Mouse (Mus musculus) kidney, adult 18-20 months (tissue): Measurements from ENCODE around the gene Kmt2a.

Source experiments
- DNase-seq: peaks from one replicate; pipeline ENCODE4 v3.0.0; 2021

Kmt2a gene

DNA sequence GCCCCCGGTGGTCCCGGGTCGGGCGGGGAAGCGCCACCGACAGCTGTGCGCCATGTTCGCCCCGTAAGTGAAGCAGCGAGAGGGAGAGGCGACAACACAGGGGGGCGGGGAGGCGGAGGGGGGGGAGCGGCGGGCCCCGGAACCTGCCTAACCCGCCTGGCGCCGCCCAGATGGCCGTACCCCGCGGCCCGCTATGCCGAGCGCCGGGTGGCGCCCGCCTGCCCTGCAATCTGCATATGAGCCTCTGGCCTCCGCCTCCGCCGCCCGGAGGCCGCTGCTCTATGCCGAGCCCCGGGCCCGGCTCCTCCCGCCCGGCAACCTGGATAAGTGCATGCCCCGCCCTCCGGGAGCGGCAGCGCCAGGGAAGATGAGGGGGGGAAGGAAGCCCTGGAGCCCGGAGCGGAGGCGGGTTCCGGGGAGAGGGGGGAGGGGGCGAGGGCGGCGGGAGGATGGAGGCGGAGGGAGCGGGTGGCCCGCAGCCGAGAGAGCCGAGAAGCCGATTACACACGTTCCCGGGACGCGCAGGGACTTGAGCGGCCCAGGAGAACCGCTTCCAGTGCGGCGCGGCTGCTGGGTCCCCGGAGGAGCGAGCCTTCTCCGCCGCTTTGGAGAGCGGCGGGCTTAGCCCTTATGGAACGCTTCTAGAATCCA is at the start of gene Kmt2a:
Kmt2a (minus strand) TSS at position 76 of the 651 bp plus-strand sequence.
- peak; percentile 99 for DNase-seq

DNA sequence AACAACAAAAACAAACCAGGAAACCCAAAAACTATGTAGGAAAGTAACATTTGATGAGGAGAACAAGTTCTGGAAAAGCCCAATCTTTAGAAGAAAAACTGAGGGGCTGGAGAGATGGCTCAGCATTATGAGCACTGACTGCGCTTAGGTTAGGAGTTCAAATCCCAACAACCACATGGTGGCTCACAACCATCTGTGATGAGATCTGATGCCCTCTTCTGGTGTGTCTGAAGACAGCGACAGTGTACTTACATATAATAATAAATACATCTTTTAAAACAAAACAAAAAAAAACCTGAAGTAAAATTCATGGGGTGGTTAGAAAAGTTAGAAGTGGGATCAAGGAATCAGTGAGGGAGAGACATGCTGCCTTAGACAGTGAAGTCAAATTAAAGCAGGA is 40.4 kb upstream of the Kmt2a start:
- no peak for DNase-seq

DNA sequence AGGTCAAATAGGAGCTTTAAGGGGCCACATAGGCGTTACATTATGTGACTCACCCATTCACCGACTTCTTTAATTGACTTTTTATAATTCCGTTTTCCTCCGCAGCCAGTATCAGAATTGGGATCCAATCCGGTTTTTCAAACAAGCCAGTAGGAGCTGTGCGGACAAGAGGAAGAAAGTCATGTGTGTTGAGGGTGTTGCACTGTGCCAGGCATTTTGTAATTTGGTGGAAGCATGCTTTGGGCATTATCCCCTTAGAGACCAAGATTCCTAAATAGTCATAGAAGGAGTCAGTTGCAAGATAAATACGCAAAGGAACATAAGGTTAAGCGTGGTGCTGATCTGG is 40.0 kb upstream of the Kmt2a start:
- DNase-seq = no peak

- DNase-seq = peak; percentile 88
Observed at GRCm38 (mm10) chr9:44920374-44921122, 39.5 kb upstream of the Kmt2a start, which contains the start of gene Atp5l. TSS of gene Atp5l (minus strand) at chr9:44920742.

- DNase-seq = no peak
Observed at GRCm38 (mm10) chr9:44919606-44920005, 38.5 kb upstream of the Kmt2a start.

DNA sequence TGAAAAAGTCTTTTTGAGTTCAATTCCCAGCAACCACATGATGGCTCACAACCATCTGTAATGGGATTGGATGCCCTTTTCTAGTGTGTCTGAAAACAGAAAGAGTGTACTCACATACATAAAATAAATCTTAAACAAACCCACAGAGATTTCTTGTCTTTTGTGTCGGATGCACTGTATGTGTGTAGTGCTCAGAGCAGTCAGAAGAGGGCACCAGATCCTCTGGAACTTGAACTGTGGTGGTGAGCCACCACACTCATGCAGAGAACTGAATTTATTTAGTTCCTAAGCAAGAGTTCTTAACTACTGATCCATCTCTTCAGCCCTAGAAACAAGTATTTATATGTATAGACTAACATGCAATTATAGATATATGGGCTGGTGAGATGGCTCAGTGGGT is 35.1 kb upstream of the Kmt2a start:
- DNase-seq = peak; percentile 49

GRCm38 (mm10) chr9:44914706-44915105 is 33.6 kb upstream of the Kmt2a start:
- no peak for DNase-seq

GRCm38 (mm10) chr9:44911365-44911764 is 30.3 kb upstream of the Kmt2a start:
- no peak for DNase-seq

- DNase-seq = no peak
Observed at GRCm38 (mm10) chr9:44905620-44906019, 24.5 kb upstream of the Kmt2a start.

- DNase-seq = no peak
Observed at GRCm38 (mm10) chr9:44904964-44905363, 23.9 kb upstream of the Kmt2a start.

GRCm38 (mm10) chr9:44903856-44904255 is 22.8 kb upstream of the Kmt2a start:
- no peak for DNase-seq

GRCm38 (mm10) chr9:44900402-44900801 is 19.3 kb upstream of the Kmt2a start:
- DNase-seq = no peak

DNA sequence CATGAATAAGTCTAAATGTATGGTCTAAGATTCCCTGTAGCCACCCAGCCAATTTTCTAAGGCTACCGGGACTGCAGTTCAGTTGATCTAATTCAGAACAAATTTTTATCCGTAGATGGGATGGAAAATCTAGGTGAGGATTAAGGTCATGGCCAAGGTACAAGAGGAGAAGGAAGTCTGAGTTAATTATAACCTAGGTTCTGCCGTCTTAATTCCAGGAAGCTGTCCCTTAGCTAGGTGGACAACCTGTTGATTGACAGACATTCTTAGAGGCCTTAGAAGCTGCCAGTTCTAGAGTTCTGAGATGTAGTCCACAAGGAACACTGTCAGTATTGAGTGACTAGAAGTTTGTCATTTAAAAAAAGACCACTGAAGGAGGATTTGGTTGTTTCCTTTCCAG is 18.6 kb upstream of the Kmt2a start:
- DNase-seq = no peak

DNA sequence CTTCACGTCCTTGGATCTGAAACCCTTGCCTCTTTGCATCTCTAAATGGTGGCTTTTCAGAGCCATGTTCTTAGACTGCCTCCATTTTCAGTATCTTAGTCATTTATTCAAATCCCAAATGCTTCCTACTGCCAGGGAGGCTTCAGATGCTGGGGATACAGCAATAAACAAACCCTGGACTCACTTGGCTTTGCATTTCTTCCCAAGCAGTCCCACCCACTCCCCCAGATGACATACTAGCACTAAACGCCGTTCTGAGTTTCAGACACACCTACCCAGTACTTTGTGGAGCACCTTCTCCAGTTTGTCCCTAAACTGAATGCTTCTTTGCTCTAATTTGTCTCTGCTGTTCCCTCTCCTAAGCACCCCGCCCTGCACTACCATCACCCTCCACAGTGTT is 15.9 kb upstream of the Kmt2a start:
- no peak for DNase-seq

- DNase-seq = no peak
Observed at GRCm38 (mm10) chr9:44892664-44893063, 11.6 kb upstream of the Kmt2a start.

DNA sequence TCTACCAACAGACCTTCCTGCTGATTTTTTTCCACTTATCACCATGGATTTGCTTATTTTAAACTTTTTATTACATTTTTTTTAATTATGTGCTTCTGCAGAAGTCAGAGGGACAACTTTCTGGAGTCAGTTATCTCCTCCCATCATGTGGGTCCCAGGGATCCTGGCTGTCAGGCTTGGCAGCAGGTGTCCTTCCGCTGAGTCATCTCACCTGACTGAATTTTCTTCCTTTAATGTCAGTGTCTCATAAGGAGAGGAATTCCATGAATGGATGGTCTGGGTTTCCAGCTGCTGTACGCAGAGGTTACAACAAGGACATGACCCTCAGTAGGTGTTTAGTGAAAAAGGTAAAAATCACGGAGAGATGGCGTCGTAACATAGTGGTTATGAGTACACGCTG is 10.1 kb upstream of the Kmt2a start:
- DNase-seq = no peak

GRCm38 (mm10) chr9:44890122-44890521 is 9.0 kb upstream of the Kmt2a start:
- no peak for DNase-seq

DNA sequence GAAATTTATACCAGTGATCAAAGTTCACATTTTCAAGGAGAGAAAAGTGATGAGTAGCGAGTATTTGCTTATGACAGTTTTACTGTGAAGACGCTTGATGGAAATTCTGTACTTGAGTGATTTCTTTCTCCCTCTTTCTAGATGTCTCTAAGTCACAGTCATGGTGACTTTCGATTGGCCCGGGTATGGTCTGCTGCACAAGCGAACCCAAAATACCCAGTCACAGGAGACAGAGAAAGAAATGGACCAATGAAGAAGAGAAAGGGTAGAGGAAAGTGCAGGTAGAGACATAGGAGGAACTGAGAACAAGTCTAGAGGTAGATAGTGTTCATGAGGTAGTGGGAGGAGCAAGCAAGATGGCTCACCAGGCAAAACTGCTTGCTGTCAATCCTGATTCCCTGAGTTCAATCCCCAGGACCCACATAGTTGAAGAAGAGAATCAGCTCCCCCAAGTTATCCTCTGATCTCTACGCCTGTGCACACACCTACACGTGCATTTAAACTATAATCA is 7.1 kb upstream of the Kmt2a start:
- DNase-seq = no peak

DNA sequence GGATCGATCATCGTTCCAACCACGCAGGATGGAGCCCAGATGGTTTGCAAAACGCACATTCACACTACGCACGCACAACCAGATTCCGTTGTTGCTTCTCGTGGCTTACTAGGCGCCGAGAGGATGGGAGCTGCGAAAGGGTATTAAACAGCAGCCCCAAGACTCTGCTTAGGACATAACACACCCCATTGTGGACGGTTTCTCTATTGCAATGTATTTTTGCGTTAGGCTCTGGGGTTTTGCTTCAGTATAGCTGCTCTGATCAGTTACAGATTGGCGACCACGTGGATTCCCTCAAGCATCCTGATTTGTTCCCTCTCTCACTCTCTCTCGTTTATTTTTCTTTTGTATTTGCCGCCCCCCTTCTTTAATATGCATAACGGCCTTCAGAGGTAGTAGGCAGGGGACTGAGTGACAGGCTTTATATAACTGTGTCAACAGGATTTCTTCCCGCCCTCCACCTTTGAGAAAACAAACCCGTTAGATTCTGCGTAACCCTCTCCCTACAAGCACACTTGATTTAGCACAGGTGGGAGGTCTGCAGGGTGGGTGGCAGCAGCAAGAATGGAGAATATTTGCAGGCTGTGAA is 2.0 kb upstream of the Kmt2a start:
- DNase-seq = no peak

- DNase-seq = peak; percentile 57
Observed at GRCm38 (mm10) chr9:44882436-44882980, 1.4 kb upstream of the Kmt2a start.

DNA sequence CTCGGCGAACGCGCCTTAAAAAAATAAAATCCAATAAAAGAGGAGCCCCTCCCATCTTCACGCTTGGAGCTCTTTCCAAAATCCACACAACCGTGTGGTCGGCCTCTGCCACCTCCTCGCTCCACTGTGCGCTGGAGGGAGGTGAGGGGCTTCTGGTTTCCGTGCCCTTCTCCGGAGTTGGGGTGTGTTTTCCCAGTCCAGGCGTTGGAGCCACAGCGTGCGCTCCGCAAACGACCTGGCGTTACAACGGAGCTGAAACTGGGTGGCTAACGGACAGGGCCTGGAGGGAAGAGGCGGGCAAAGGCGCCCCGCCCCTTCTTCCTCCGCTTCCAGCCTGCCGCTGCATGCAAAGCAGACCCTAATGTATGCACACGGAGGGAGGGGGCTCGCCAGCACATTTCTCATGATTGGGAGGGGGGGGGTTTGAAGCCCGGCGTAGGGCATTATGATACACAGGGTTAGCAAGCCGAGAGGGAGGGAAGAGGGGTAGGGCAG is 892 bp upstream of the Kmt2a start:
- peak; percentile 85 for DNase-seq

DNA sequence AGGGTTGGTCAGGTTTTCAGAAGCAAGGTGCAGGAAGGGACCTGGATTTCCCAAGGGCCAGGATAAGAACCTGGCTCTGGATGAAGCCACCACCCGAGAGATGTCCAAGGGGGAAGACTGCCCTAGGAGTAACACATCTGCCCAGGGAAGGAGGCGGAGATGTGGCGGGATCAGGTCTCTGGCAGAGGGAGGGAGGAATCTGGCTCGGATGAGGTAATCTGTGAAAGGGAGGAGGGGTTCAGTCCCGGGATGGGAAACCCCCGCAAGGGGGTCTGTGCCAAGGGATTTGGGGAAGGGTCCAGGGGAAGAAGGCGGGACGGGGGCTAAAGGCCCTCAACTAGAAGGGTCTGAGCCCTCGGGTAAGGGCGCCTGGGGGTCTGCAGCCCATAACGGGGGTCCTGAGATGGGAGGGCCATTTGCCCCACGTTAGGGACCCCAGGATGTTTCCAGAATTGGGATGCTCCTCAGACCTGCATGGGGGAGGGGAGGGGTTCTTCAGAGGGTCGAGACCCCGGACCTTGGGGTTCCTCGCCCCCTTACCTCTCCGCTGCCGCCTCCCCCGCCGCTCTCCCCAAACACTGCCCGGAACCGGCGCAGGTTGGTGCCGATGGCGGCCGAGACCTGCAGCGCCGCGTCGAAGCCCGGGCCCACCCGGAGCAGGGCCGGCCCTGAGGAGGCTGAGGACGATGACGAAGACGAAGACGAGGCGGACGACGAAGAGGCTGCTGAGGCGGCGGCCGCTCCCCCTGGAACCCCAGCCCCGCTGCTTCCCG is 601 bp downstream of the Kmt2a start:
- DNase-seq = no peak
